Mouse (Mus musculus) small intestine, adult 2 months (tissue): ENCODE results near the gene Tle6. TPM values are rescaled to one million over a fixed set of nuclear protein-coding genes. Genes with fewer than 3 reads are reported as not detected.
A peak's percentile ranks its signal among the peaks of the same experiment; 100 is the strongest.

Experiments used
- H3K27ac ChIP-seq: fragments of 200-500 bp; 2 replicates; pipeline ENCODE4 v1.5.1; 2012; ENCODE audit warnings: low read depth, low read length, control low read depth, inconsistent platforms; ENCODE audit not compliant: insufficient read depth
- H3K27me3 ChIP-seq: fragments of 200-500 bp; 2 replicates; pipeline ENCODE4 v1.6.1; 2012; ENCODE audit warnings: mild to moderate bottlenecking, moderate library complexity, low read length, inconsistent platforms; ENCODE audit not compliant: control insufficient read depth, insufficient read depth
- H3K36me3 ChIP-seq: fragments of 200-500 bp; 2 replicates; pipeline ENCODE4 v1.6.1; 2012; ENCODE audit warnings: mild to moderate bottlenecking, low read length, control low read depth, inconsistent platforms; ENCODE audit not compliant: control insufficient read depth, insufficient read depth
- H3K4me1 ChIP-seq: fragments of 200-500 bp; 2 replicates; pipeline ENCODE4 v1.6.1; 2012; ENCODE audit warnings: low read length, inconsistent platforms, mixed read lengths; ENCODE audit not compliant: control insufficient read depth, insufficient read depth, insufficient read length
- H3K4me3 ChIP-seq: fragments of 200-500 bp; 2 replicates; pipeline ENCODE4 v1.5.1; 2012; ENCODE audit warnings: low read depth, mild to moderate bottlenecking, control low read depth, inconsistent platforms, low read length, moderate library complexity
- CTCF ChIP-seq: fragments of 200-500 bp; IDR thresholded peaks from 2 replicates; pipeline ENCODE4 v1.5.1; 2012; ENCODE audit warnings: low read depth, mild to moderate bottlenecking, control low read depth, inconsistent platforms, low read length, moderate library complexity, mixed read lengths; ENCODE audit not compliant: insufficient replicate concordance, insufficient read length; ENCODE audit errors: extremely low read depth
- POLR2A ChIP-seq: fragments of 200-500 bp; IDR thresholded peaks from 2 replicates; pipeline ENCODE4 v1.6.1; 2012; ENCODE audit warnings: low read depth, mild to moderate bottlenecking, control low read depth, inconsistent platforms, low read length, moderate library complexity
- WGBS: fragments of 180-500 bp; shearing (Covaris S2); methylation state at CpG from one replicate; pipeline ENCODE4 v1.1.7; 2018; 5-methylcytosine and 5-hydroxymethylcytosine counted together
- polyA plus RNA-seq: library from polyadenylated mRNA; depleted of rRNA; stranded (reverse); fragments of >200 nt; gene quantifications from 2 replicates; pipeline ENCODE4 v1.2.3, GENCODE M21; 2012; rRNA removed

Gene Tle6
- polyA plus RNA-seq, 1 experiment = 7.3 TPM

- H3K27ac ChIP-seq = peak overlapping the region; percentile 98
These were observed 56.3 kb downstream of the Tle6 start for GRCm38 (mm10) chr10:81544296-81545160.

GRCm38 (mm10) chr10:81543633-81544032 lies 57.2 kb downstream of the Tle6 start:
- peak overlapping the region; percentile 84 for H3K4me3 ChIP-seq
- 19% methylated on average over 1 of the region's 1 CpGs for WGBS
- TF ChIP-seq CTCF (no peak), POLR2A (peak; percentile 17; the same call in 1 of the 2 replicates)
- no peaks in the 10 kb centered on the region for H3K27me3 ChIP-seq
- peaks cover 40% of the 10 kb centered on the region for H3K4me1 ChIP-seq
- peak overlapping the region; percentile 98 for H3K27ac ChIP-seq
- H3K36me3 ChIP-seq = peaks cover 33% of the 10 kb centered on the region

More at GRCm38 (mm10) chr10:81544296-81545160, 56.3 kb downstream of the Tle6 start:
- TF ChIP-seq CTCF (no peak), POLR2A (peak; percentile 77; the same call in 1 of the 2 replicates)
- under 1% methylated on average over 93 of the region's 93 CpGs for WGBS
- H3K36me3 ChIP-seq = peaks cover 26% of the 10 kb centered on the region
- peaks cover 36% of the 10 kb centered on the region for H3K4me1 ChIP-seq
- H3K4me3 ChIP-seq = peak overlapping the region; percentile 84
- H3K27me3 ChIP-seq = no peaks in the 10 kb centered on the region

- Histone ChIP-seq H3K4me1 (peaks cover 43% of the 10 kb centered on the region), H3K27me3 (no peaks in the 10 kb centered on the region), H3K36me3 (peaks cover 40% of the 10 kb centered on the region), H3K27ac (peak overlapping the region; percentile 98), H3K4me3 (peak overlapping the region; percentile 84)
- TF ChIP-seq CTCF (no peak), POLR2A (peak; percentile 68; the same call in 1 of the 2 replicates)
- 31% methylated on average over 7 of the region's 7 CpGs for WGBS
These were observed 58.0 kb downstream of the Tle6 start for GRCm38 (mm10) chr10:81542727-81543460.

- H3K4me3 ChIP-seq = peak overlapping the region; percentile 84
- H3K27me3 ChIP-seq = no peaks in the 10 kb centered on the region
- no peak for TF ChIP-seq CTCF
- peak; percentile 84 for TF ChIP-seq POLR2A
- H3K27ac ChIP-seq = peak overlapping the region; percentile 98
- WGBS = 5% methylated on average over 10 of the region's 10 CpGs
- peaks cover 44% of the 10 kb centered on the region for H3K36me3 ChIP-seq
- H3K4me1 ChIP-seq = peaks cover 45% of the 10 kb centered on the region
These were observed 59.1 kb downstream of the Tle6 start for GRCm38 (mm10) chr10:81541803-81542202.

GRCm38 (mm10) chr10:81541363-81541762 lies 59.5 kb downstream of the Tle6 start:
- H3K27ac ChIP-seq = peak overlapping the region; percentile 98
- WGBS = 32% methylated on average over 5 of the region's 5 CpGs
- no peaks in the 10 kb centered on the region for H3K27me3 ChIP-seq

More at GRCm38 (mm10) chr10:81541363-81541762, 59.5 kb downstream of the Tle6 start:
- H3K4me3 ChIP-seq = peak overlapping the region; percentile 84
- peaks cover 43% of the 10 kb centered on the region for H3K4me1 ChIP-seq
- peaks cover 46% of the 10 kb centered on the region for H3K36me3 ChIP-seq
- TF ChIP-seq POLR2A (no peak), CTCF (no peak)

Other genes with a start within 250 kb of the Tle6 start
- gene Mfsd12, start 243.6 kb downstream of the Tle6 start, polyA plus RNA-seq = 14.6 and 22.7 TPM in 2 replicates
- 7.4 and 20.5 TPM in 2 replicates for gene 4930404N11Rik, start 235.3 kb downstream of the Tle6 start, polyA plus RNA-seq
- 70.5 and 132 TPM in 2 replicates for gene Fzr1, start 222.6 kb downstream of the Tle6 start, polyA plus RNA-seq
- gene Dohh, start 216.6 kb downstream of the Tle6 start, polyA plus RNA-seq = 86.8 and 113 TPM in 2 replicates
- 1.8 and 4.8 TPM in 2 replicates for gene Gm48551, start 216.6 kb downstream of the Tle6 start, polyA plus RNA-seq
- gene Gm48552, start 212.1 kb downstream of the Tle6 start, polyA plus RNA-seq = 2.9 and 5.0 TPM in 2 replicates
- 2,702 and 6,898 TPM in 2 replicates for gene Smim24, start 208.0 kb downstream of the Tle6 start, polyA plus RNA-seq
- gene Nfic, start 145.4 kb downstream of the Tle6 start, polyA plus RNA-seq = 15.5 and 19.4 TPM in 2 replicates
- 1.1 and 3.3 TPM in 2 replicates for gene Celf5, start 118.4 kb downstream of the Tle6 start, polyA plus RNA-seq
- 196 and 354 TPM in 2 replicates for gene Ncln, start 104.7 kb downstream of the Tle6 start, polyA plus RNA-seq
- 4.0 and 5.6 TPM in 2 replicates for gene S1pr4, start 100.9 kb downstream of the Tle6 start, polyA plus RNA-seq
- gene Gna15, start 76.8 kb downstream of the Tle6 start, polyA plus RNA-seq = 1.5 and 3.0 TPM in 2 replicates
- 318 and 828 TPM in 2 replicates for gene Gna11, start 55.9 kb downstream of the Tle6 start, polyA plus RNA-seq
- gene Aes, start 41.6 kb downstream of the Tle6 start, polyA plus RNA-seq = 1,054 and 3,003 TPM in 2 replicates
- 17.8 and 20.4 TPM in 2 replicates for gene Tle2, start 26.5 kb downstream of the Tle6 start, polyA plus RNA-seq
- 0.33 and 0.58 TPM in 2 replicates for gene BC025920, start 5.2 kb upstream of the Tle6 start, polyA plus RNA-seq
- 16.4 and 34.7 TPM in 2 replicates for gene Sirt6, start 26.7 kb upstream of the Tle6 start, polyA plus RNA-seq
- gene Ankrd24, start 27.5 kb upstream of the Tle6 start, polyA plus RNA-seq = 11.3 and 24.2 TPM in 2 replicates
- 0.04 and 0.08 TPM in 2 replicates for gene Gm10778, start 48.0 kb upstream of the Tle6 start, polyA plus RNA-seq
- gene Zfp433, start 103.8 kb upstream of the Tle6 start, polyA plus RNA-seq = 0.05 TPM in 1 of 2 replicates, not detected in the other
- not detected in 2 replicates for gene Gm3055, start 170.1 kb upstream of the Tle6 start, polyA plus RNA-seq
- gene Gm4767, start 211.1 kb upstream of the Tle6 start, polyA plus RNA-seq = not detected in 2 replicates